Mouse (Mus musculus) heart, embryonic 12.5 days (tissue): ENCODE measurements around the gene Sorbs1. TPM values are rescaled to one million over a fixed set of nuclear protein-coding genes. Genes with fewer than 3 reads are reported as not detected.

Experiments used
- ATAC-seq: fragments of 200-750 bp; cut with Nextera tagmentation; 2 replicates; pipeline ENCODE4 v1.8.0; 2017; ENCODE audit warnings: moderate TSS enrichment, moderate library complexity; ENCODE audit not compliant: insufficient number of reproducible peaks, low FRiP score
- H3K27ac ChIP-seq: fragments of 300-500 bp; sonication (generic); 2 replicates; pipeline ENCODE4 v1.5.1; 2016; ENCODE audit warnings: mild to moderate bottlenecking, moderate library complexity; ENCODE audit not compliant: poor library complexity, severe bottlenecking
- H3K27me3 ChIP-seq: fragments of 300-500 bp; sonication (generic); replicated peaks from 2 replicates; pipeline ENCODE4 v1.6.1; 2016; ENCODE audit warnings: mild to moderate bottlenecking, moderate library complexity
- H3K36me3 ChIP-seq: fragments of 300-500 bp; sonication (generic); 2 replicates; pipeline ENCODE4 v1.6.1; 2016; ENCODE audit warnings: mild to moderate bottlenecking, moderate library complexity
- H3K4me1 ChIP-seq: fragments of 300-500 bp; sonication (generic); replicated peaks from 2 replicates; pipeline ENCODE4 v1.6.1; 2016; ENCODE audit warnings: mild to moderate bottlenecking
- H3K4me2 ChIP-seq: fragments of 300-500 bp; sonication (generic); 2 replicates; pipeline ENCODE4 v1.6.1; 2016; ENCODE audit warnings: mild to moderate bottlenecking, moderate library complexity
- H3K4me3 ChIP-seq: fragments of 300-500 bp; sonication (generic); 2 replicates; pipeline ENCODE4 v1.5.1; 2016; ENCODE audit warnings: mild to moderate bottlenecking
- H3K9ac ChIP-seq: fragments of 300-500 bp; sonication (generic); 2 replicates; pipeline ENCODE4 v1.6.1; 2016; ENCODE audit warnings: mild to moderate bottlenecking, moderate library complexity
- H3K9me3 ChIP-seq: fragments of 300-500 bp; sonication (generic); replicated peaks from 2 replicates; pipeline ENCODE4 v1.6.1; 2016; ENCODE audit warnings: mild to moderate bottlenecking, moderate library complexity
- WGBS: fragments of 180-500 bp; shearing (Covaris S2); methylation state at CpG from one replicate; pipeline ENCODE4 v1.1.7; 2016; 5-methylcytosine and 5-hydroxymethylcytosine counted together
- polyA plus RNA-seq: library from polyadenylated mRNA; unstranded; fragments of >200 nt; fragmentation: Nextera tagmentation; extraction: Ambion mirVana; gene quantifications from 2 replicates; pipeline ENCODE4 v1.2.1, GENCODE M21; 2016

The Sorbs1 gene
- polyA plus RNA-seq, 1 experiment from 2014 or later: 86.6 TPM

DNA sequence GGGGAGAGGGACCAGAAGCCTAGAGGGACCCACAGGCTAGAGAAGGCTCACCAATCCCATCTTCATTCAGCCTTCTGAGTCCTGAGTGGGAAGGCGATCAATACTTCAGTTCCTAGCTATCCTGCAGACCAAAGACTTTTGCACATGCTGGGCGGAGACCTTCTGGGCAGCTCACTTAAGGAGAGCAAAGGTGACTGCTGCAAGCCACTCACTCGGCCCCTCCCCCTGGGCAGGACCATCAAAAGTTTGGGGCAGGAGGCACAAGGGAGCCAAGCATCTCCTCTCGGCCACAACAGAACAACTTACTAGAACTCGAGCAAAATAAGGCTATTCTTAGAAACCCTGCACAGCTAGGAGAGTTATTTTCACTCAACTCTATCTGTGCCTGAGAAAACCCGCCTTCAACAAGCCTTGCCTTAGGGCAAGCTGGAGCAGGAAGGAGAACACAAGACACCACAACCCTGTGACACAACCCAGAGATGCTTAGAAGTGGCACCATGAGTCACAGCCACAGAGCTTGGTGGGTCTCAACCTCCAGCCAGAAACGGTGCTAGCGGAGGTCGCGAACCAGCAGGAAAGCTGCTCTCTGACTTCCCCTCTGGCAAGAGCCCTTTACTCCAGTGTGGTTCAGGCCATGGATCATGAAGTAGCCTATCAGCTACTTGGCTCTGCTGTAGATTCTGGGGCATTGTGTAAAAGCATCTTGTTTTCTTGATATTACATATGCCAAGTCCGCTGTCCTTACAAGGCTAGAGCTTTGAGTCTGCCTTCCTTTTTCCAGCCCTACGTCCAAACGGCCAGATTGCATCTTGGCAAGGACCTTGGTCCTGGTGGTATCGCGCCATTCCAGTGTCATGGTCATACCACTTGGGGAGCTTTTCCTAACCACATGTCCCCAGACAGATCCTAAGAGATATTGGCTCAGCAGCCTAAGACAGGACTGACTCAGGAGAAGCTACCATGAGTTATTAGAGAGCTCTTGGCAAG, 156.8 kb downstream of the Sorbs1 start:
- no peaks in the 10 kb centered on the region for H3K9me3 ChIP-seq

DNA sequence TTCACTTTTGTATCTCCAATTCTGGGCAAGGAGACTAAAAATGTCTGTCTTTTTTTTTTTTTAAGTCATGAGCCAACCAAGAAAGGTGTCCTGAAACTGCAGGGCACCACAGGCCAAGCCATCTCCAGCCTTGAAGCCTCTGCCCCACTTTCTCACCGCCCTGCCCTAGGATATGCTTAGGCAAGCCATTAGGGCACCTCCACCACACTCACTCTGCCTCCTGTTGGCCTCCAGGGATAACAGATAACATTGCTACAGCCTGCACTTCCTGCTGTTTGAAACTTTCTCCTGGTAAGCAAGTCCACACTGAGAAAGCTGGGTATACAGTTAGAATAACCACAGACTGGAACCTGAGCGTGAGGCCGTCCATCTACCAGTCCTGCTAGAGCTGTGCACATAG, 158.5 kb downstream of the Sorbs1 start:
- Histone ChIP-seq H3K4me1 (peaks cover 26% of the 10 kb centered on the region), H3K27me3 (no peaks in the 10 kb centered on the region), H3K4me2 (no peak overlapping the region), H3K36me3 (peaks cover 22% of the 10 kb centered on the region), H3K9me3 (no peaks in the 10 kb centered on the region), H3K9ac (no peak overlapping the region), H3K27ac (peak overlapping the region; percentile 44; the same call in 1 of the 2 replicates), H3K4me3 (no peak overlapping the region)
- 81% methylated on average over 3 of the region's 3 CpGs for WGBS
- ATAC-seq: no peak

More for the DNA sequence above, 156.8 kb downstream of the Sorbs1 start:
- Histone ChIP-seq H3K4me2 (no peak overlapping the region), H3K4me3 (no peak overlapping the region), H3K27ac (peak overlapping the region; percentile 37; the same call in 1 of the 2 replicates), H3K4me1 (peaks cover 27% of the 10 kb centered on the region), H3K36me3 (peaks cover 19% of the 10 kb centered on the region), H3K9ac (no peak overlapping the region), H3K27me3 (no peaks in the 10 kb centered on the region)
- no peak for ATAC-seq
- 68% methylated on average over 15 of the region's 15 CpGs for WGBS

- ATAC-seq: no peak
- 72% methylated on average over 14 of the region's 14 CpGs for WGBS
- no peak overlapping the region for H3K27ac ChIP-seq
- H3K4me2 ChIP-seq: no peak overlapping the region
- no peaks in the 10 kb centered on the region for H3K27me3 ChIP-seq
- H3K4me3 ChIP-seq: no peak overlapping the region
- H3K4me1 ChIP-seq: peaks cover 31% of the 10 kb centered on the region
- H3K36me3 ChIP-seq: peaks cover 38% of the 10 kb centered on the region
- no peaks in the 10 kb centered on the region for H3K9me3 ChIP-seq
- H3K9ac ChIP-seq: no peak overlapping the region
Measured at GRCm38 (mm10) chr19:40352006-40352405, 161.6 kb downstream of the Sorbs1 start.

DNA sequence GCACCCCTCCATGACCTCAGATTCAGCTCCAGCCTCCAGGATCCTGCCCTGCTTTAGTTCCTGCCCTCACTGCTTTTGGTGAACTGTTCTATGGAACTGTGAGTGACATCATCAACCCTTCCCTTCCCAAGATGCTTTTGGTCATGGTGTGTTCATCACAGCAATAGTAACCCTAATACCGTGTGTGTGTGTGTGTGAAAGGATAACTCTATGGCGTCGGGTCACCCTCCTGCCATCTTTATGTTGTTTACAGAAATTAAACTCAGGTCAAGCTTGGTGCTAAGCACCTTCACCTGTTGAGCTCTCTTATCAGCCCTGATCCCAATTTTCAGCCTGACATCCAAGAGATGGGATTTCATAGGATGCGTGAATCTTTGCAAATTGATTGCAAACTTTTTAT, 162.7 kb downstream of the Sorbs1 start:
- H3K4me3 ChIP-seq: no peak overlapping the region
- H3K9me3 ChIP-seq: no peaks in the 10 kb centered on the region
- no peaks in the 10 kb centered on the region for H3K27me3 ChIP-seq
- H3K9ac ChIP-seq: no peak overlapping the region
- no peak overlapping the region for H3K4me2 ChIP-seq
- peaks cover 28% of the 10 kb centered on the region for H3K4me1 ChIP-seq
- H3K27ac ChIP-seq: no peak overlapping the region
- no peak for ATAC-seq
- H3K36me3 ChIP-seq: peaks cover 38% of the 10 kb centered on the region
- 83% methylated on average over 4 of the region's 4 CpGs for WGBS

DNA sequence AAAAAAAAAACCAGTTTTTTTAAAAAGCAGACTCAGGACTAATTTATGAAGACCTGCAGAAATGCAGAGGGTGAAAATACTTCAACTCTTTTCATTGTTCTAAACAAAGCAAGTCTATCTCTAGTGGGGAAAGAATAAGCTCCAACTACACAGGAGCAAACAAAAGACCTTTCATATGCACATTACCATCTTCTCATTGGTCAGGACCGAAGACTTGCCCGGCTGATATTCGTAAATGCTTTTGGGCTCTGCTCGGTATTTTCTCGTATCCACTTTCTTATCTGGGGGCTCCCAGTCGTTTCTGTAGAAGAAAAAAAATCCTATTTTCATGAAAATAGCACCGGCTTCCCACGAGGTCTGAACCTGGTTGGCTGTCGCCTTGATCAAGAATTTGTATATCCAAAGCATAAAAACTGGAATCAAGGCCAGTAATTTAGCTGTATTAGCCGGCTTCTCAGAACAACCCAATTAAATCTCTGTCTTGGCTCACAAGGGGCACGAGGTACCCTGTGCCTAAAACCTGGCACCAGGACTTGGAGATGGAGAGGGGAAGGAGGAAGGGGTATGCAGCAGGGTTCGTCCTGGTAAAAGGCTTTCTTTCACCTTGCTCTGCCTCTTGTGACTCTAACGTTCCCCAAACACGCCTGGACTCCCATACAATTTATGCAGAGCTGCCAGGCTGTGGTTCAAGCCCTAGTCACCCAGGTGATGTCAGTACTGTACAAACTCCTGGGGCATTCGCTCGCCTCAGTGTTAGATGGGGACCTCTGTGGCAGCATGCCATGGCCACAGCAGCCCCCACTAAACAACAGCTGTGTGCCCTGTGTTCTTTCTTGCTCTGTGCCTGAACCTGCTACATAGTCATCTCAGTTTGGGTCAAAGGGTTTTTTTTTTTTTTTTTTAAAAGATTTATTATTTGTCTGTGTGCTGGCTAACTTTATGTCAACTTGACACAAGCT, 163.6 kb downstream of the Sorbs1 start:
- Histone ChIP-seq H3K36me3 (peaks cover 38% of the 10 kb centered on the region), H3K9ac (no peak overlapping the region), H3K4me1 (peaks cover 20% of the 10 kb centered on the region), H3K9me3 (no peaks in the 10 kb centered on the region), H3K4me2 (no peak overlapping the region), H3K4me3 (no peak overlapping the region), H3K27ac (no peak overlapping the region), H3K27me3 (no peaks in the 10 kb centered on the region)
- 67% methylated on average over 16 of the region's 16 CpGs for WGBS
- ATAC-seq: 0 out of 2 replicates have a peak, but pooled peaks have one; percentile 15

- Histone ChIP-seq H3K4me2 (no peak overlapping the region), H3K27ac (no peak overlapping the region), H3K4me1 (peaks cover 19% of the 10 kb centered on the region), H3K36me3 (peaks cover 45% of the 10 kb centered on the region), H3K27me3 (no peaks in the 10 kb centered on the region), H3K9me3 (no peaks in the 10 kb centered on the region), H3K4me3 (no peak overlapping the region), H3K9ac (no peak overlapping the region)
- WGBS: 74% methylated on average over 3 of the region's 3 CpGs
- ATAC-seq: no peak
Measured at GRCm38 (mm10) chr19:40349281-40349680, 164.3 kb downstream of the Sorbs1 start.

GRCm38 (mm10) chr19:40348652-40349051, 164.9 kb downstream of the Sorbs1 start:
- H3K27me3 ChIP-seq: no peaks in the 10 kb centered on the region
- peak overlapping the region; percentile 56 for H3K27ac ChIP-seq
- peaks cover 50% of the 10 kb centered on the region for H3K36me3 ChIP-seq
- no peak overlapping the region for H3K4me2 ChIP-seq
- H3K9me3 ChIP-seq: no peaks in the 10 kb centered on the region
- ATAC-seq: no peak
- no peak overlapping the region for H3K9ac ChIP-seq
- H3K4me1 ChIP-seq: peaks cover 19% of the 10 kb centered on the region
- WGBS: 68% methylated on average over 2 of the region's 2 CpGs
- no peak overlapping the region for H3K4me3 ChIP-seq

DNA sequence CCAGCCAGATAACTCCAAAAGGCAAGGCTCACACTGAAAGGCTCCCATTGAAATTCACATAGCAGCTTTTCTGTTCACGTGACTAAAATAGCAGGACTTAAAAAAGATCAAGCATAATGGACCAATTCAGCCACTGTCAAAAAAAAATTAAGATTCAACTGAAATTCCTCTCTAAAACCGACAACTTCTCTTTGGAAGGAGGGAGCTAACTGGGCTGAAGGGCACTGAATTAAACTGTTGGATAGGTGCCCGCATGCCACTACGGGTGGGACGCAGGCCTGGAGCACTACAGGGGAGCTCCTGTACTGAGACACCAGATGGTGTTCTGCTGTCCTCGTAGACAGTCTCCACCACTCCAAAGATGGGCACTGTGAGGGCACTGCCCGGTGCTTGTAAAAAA, 165.4 kb downstream of the Sorbs1 start:
- H3K9ac ChIP-seq: no peak overlapping the region

DNA sequence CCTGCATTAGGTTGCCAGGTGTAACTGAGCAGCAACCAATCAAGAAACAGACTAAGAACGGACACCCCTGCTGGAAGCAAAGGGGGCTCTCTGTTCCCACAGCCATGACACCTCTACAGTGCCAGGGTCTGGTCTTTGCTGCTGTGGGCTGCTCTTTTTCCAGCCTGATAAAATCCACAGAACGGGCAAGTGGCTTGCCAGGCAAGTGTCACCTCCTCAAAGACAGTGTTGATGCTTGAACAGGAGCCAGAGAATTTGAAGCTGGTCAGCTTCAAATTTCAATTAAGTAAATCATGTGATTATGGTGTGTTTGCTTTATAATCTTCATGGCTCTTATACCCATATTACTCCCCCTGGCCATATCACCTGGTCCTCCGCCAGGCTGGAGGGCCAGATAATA, 166.7 kb downstream of the Sorbs1 start:
- peak overlapping the region; percentile 56 for H3K27ac ChIP-seq
- peaks cover 43% of the 10 kb centered on the region for H3K36me3 ChIP-seq
- no peaks in the 10 kb centered on the region for H3K27me3 ChIP-seq
- H3K4me1 ChIP-seq: peaks cover 19% of the 10 kb centered on the region
- no peak overlapping the region for H3K4me3 ChIP-seq
- no peak overlapping the region for H3K9ac ChIP-seq
- no peaks in the 10 kb centered on the region for H3K9me3 ChIP-seq
- 56% methylated on average over 3 of the region's 3 CpGs for WGBS
- ATAC-seq: no peak
- no peak overlapping the region for H3K4me2 ChIP-seq

More for the DNA sequence above, 165.4 kb downstream of the Sorbs1 start:
- Histone ChIP-seq H3K4me3 (no peak overlapping the region), H3K9me3 (no peaks in the 10 kb centered on the region), H3K27me3 (no peaks in the 10 kb centered on the region), H3K4me1 (peaks cover 19% of the 10 kb centered on the region), H3K36me3 (peaks cover 50% of the 10 kb centered on the region), H3K4me2 (no peak overlapping the region), H3K27ac (peak overlapping the region; percentile 56; the same call in 1 of the 2 replicates)
- ATAC-seq: no peak
- 67% methylated on average over 7 of the region's 7 CpGs for WGBS

DNA sequence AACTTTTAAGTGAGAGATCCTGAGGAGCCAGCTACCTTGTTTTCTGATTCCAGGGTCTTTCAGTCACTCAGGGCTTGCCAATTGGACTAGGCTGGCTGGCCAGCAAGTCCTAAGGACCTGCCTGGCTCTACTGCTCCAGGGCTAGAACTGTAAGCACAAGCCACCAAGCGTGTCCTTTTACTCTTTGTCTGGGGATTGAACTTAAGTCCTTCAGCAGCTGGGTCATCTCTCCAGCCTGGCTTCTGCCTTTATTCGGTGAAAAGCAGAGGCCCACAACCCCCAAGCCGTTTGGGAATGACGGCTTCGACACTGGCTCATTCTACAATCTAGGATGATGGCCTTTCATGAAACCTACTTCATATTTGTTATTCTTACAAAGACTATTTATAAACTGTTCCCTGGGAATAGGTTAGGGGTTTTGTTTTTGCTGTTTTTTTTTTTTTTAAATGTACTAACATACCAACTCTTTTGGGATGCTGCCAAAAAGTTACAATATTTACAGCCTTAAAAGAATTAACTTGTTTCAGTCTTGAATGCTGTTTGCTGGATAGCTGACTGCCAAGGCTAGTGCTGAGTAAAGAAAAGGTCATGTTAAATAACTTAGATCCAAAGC, 167.2 kb downstream of the Sorbs1 start:
- no peak overlapping the region for H3K4me3 ChIP-seq
- H3K27ac ChIP-seq: peak overlapping the region; percentile 63
- no peak overlapping the region for H3K4me2 ChIP-seq
- no peaks in the 10 kb centered on the region for H3K27me3 ChIP-seq
- H3K9ac ChIP-seq: no peak overlapping the region
- no peaks in the 10 kb centered on the region for H3K9me3 ChIP-seq
- no peak for ATAC-seq
- H3K4me1 ChIP-seq: peaks cover 19% of the 10 kb centered on the region
- H3K36me3 ChIP-seq: peaks cover 37% of the 10 kb centered on the region
- WGBS: 69% methylated on average over 5 of the region's 5 CpGs
